Mouse (Mus musculus): ENCODE data around the gene Atp6v0d1. TPM values are rescaled to one million over a fixed set of nuclear protein-coding genes. Genes with fewer than 3 reads are reported as not detected.

The Atp6v0d1 gene
- total and polyA plus RNA-seq, 3 experiments, result 48.8 to 53.6 (median 51.0) TPM

DNA sequence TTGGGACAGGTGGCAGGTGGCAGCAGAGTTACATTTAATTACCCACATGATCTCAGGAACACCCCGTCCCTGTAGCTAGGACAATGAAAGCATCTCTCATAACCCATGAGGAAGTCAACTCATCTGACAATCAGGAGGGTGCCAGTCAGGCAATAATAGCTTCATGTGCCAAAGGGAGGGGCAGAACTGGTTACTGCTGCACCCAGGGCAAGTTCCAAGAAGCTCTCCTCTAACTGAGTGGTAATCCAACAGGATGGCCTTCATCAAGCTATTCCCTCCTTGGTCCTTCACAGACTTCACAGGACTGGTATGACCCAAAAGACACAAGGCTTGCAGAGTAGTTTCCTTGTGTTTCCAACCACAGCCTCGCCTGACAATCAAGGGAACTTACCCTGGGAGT lies 15.8 kb downstream of the Atp6v0d1 start:
- H3K9ac ChIP-seq (ENCODE audit: insufficient read depth, low read depth), result no peak overlapping the region
- H3K9me3 ChIP-seq (replicated peaks; ENCODE audit: low read length), result no peaks in the 10 kb centered on the region
- H3K79me2 ChIP-seq (replicated peaks; ENCODE audit: control insufficient read depth, extremely low read depth, insufficient read depth, poor library complexity, severe bottlenecking), result no peaks in the 10 kb centered on the region
- no peak overlapping the region for H3K4me3 ChIP-seq (replicated peaks in 1 of 3; ENCODE audit: low read depth in 2 of 3, low read length in 2 of 3, poor library complexity in 1 of 3)
- no peaks in the 10 kb centered on the region for H3K27me3 ChIP-seq (replicated peaks)
- peaks cover 0 to 20% of the 10 kb centered on the region in 2 experiments; a peak in 2 of 4 replicates for H3K4me1 ChIP-seq (ENCODE audit: control insufficient read depth in 1 of 2, insufficient read depth in 2 of 2)
- DNase-seq (ENCODE audit: extremely low read depth), result no peak
- peaks cover 0 to 41% of the 10 kb centered on the region in 2 experiments for H3K36me3 ChIP-seq (replicated peaks in 1 of 2; ENCODE audit: control insufficient read depth in 1 of 2, insufficient read depth in 1 of 2, low read length in 1 of 2)
- no peak for TF ChIP-seq CHD1 (IDR thresholded peaks at IDR 0.05; ENCODE audit: low read depth, low read length)
- no peak for TF ChIP-seq CHD2 (IDR thresholded peaks at IDR 0.05; ENCODE audit: low read length)
- in situ Hi-C loops (cut with MboI; ENCODE audit: low pct_ligation_motif_present, low pct_unique_long_range_greater_than_20kb, low sequenced_read_pairs), result loop anchor here (5.0 kb wide), 1 partner anchor 63 kb away; no protein-coding TSS in a partner anchor
- H3K27ac ChIP-seq (ENCODE audit: insufficient read depth, low read depth), result no peak overlapping the region
- no peak overlapping the region for H3K4me2 ChIP-seq (ENCODE audit: insufficient read depth, low read depth, poor library complexity, severe bottlenecking)
- dilution Hi-C loops (cut with MboI; ENCODE audit: extremely low pct_ligation_motif_present, extremely low pct_unique_long_range_greater_than_20kb, low sequenced_read_pairs), result no loop called here

DNA sequence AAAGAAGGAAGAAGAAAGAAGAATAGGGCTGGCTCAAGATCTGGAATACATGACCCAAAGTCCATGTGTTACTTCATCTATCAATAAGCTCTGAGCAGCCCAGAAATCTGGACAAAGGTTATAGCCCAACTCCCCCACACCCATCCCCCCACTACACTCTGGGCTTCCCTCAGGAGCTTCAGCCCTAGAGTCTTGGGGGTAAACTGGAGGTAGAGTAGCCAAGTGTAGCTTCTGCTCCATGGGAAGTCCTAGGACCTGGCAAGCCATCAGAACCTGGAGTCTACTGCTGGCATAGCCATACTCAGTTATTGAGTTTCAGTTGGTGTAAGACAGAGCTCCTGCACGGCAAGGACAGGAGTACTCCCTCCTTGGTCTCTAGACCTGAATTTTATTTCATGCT lies 16.3 kb downstream of the Atp6v0d1 start:
- no peak for DNase-seq (ENCODE audit: extremely low read depth)
- in situ Hi-C loops (cut with MboI; ENCODE audit: low pct_ligation_motif_present, low pct_unique_long_range_greater_than_20kb, low sequenced_read_pairs), result loop anchor here (5.0 kb wide), 1 partner anchor 37 kb away; no protein-coding TSS in a partner anchor

DNA sequence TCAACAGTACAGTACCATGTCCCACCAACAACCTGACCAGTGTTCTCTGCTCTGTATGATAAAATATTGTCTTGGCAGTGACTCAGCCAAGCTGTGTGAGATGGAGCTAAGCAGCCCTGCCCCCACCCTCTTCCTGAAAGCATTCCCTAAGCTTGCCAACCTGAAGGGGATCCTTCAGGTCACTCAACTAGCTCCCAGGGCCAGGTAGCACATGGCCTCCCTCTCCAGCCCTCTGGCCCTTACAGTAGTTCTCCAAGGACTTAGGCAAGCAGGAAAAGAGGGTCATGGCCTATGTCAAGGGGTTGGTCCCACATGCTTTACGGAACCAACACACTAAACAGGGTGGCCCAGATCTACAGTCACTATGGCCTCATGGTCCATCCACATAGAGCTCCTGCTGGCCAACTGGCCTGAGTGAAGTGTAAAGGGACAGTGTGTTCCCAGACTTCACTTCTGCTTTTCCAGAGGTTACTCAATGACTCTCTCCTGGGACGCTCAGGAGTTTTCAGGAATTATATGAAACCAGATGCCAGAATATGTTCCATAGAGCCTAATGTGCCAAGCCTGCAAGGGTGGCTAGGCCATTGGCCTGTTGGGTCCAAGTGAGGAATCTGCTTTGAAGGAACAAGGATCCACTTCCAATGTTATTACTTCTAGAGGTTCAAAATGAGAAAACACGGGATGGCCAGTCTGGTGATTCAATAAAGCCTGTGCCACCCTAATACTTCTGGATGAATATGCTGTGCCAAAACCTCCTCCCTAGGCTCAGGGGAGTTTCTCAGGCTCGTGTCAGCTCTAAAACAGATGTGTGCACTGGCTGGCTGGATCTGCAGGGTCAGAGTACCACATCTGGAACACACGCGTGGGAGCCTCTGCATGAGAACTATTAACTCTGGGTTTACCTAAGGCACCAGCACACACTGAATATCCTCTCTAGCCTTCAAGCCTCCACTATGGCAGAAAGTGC lies 19.2 kb downstream of the Atp6v0d1 start:
- in situ Hi-C loops (cut with MboI; ENCODE audit: low pct_ligation_motif_present, low pct_unique_long_range_greater_than_20kb, low sequenced_read_pairs) (loop anchor here (5.0 kb wide), 1 partner anchor 34 kb away; no protein-coding TSS in a partner anchor), dilution Hi-C loops (cut with MboI; ENCODE audit: extremely low pct_ligation_motif_present, extremely low pct_unique_long_range_greater_than_20kb, low sequenced_read_pairs) (no loop called here)
- no peak for TF ChIP-seq GABPA (IDR thresholded peaks at IDR 0.05; ENCODE audit: insufficient replicate concordance, low read depth, low read length)
- no peak for TF ChIP-seq POLR2A (IDR thresholded peaks at IDR 0.05; ENCODE audit: low read depth, low read length)
- no peak for TF ChIP-seq MYC (IDR thresholded peaks at IDR 0.05; ENCODE audit: low read depth, low read length)
- TF ChIP-seq ELF1 (IDR thresholded peaks at IDR 0.05; ENCODE audit: low read depth, low read length), result no peak
- no peak for TF ChIP-seq POLR2AphosphoS2 (IDR thresholded peaks at IDR 0.05; ENCODE audit: low read depth, low read length)
- no peak for TF ChIP-seq MEF2A (IDR thresholded peaks at IDR 0.05; ENCODE audit: borderline replicate concordance, low read depth, low read length)
- no peak for TF ChIP-seq CHD1 (IDR thresholded peaks at IDR 0.05; ENCODE audit: low read depth, low read length)
- no peak for TF ChIP-seq MAX (IDR thresholded peaks at IDR 0.05; ENCODE audit: low read length)
- TF ChIP-seq CHD2 (IDR thresholded peaks at IDR 0.05; ENCODE audit: low read length), result no peak
- no peak for TF ChIP-seq NRF1 (IDR thresholded peaks at IDR 0.05; ENCODE audit: low read depth, low read length)
- no peak for TF ChIP-seq CTCF (conservative IDR thresholded peaks at IDR 0.05 in 1 of 2, IDR thresholded peaks at IDR 0.05 in 1 of 2; ENCODE audit: low read depth in 2 of 2, low read length in 2 of 2)
- no peak for TF ChIP-seq IRF4 (IDR thresholded peaks at IDR 0.05; ENCODE audit: low read depth, low read length)
- Histone ChIP-seq H3K27me3 (replicated peaks) (no peaks in the 10 kb centered on the region), H3K79me2 (replicated peaks; ENCODE audit: control insufficient read depth, extremely low read depth, insufficient read depth, poor library complexity, severe bottlenecking) (no peaks in the 10 kb centered on the region; the same call in 1 of the 2 replicates), H3K4me1 (ENCODE audit: control insufficient read depth in 1 of 2, insufficient read depth in 2 of 2) (peaks cover 0 to 43% of the 10 kb centered on the region in 2 experiments; a peak in 2 of 4 replicates), H3K4me2 (ENCODE audit: insufficient read depth, low read depth, poor library complexity, severe bottlenecking) (no peak overlapping the region), H3K27ac (ENCODE audit: insufficient read depth, low read depth) (no peak overlapping the region), H3K9me3 (replicated peaks; ENCODE audit: low read length) (no peaks in the 10 kb centered on the region), H3K4me3 (replicated peaks in 1 of 3; ENCODE audit: low read depth in 2 of 3, low read length in 2 of 3, poor library complexity in 1 of 3) (no peak overlapping the region), H3K9ac (ENCODE audit: insufficient read depth, low read depth) (no peak overlapping the region), H3K36me3 (replicated peaks in 1 of 2; ENCODE audit: control insufficient read depth in 1 of 2, insufficient read depth in 1 of 2, low read length in 1 of 2) (peaks cover 0 to 31% of the 10 kb centered on the region in 2 experiments)
- no peak for DNase-seq (ENCODE audit: extremely low read depth)

More for the DNA sequence above, 16.3 kb downstream of the Atp6v0d1 start:
- TF ChIP-seq RAD21 (IDR thresholded peaks at IDR 0.05; ENCODE audit: low read depth, low read length) (no peak), PAX5 (IDR thresholded peaks at IDR 0.05; ENCODE audit: low read length) (no peak), KAT2A (IDR thresholded peaks at IDR 0.05; ENCODE audit: insufficient replicate concordance, low read length) (no peak), ELF1 (IDR thresholded peaks at IDR 0.05; ENCODE audit: low read depth, low read length) (no peak), BHLHE40 (IDR thresholded peaks at IDR 0.05; ENCODE audit: low read depth, low read length) (no peak), MAZ (IDR thresholded peaks at IDR 0.05; ENCODE audit: low read depth, low read length) (no peak), USF1 (IDR thresholded peaks at IDR 0.05; ENCODE audit: low read depth, low read length) (no peak)
- no peaks in the 10 kb centered on the region for H3K27me3 ChIP-seq (replicated peaks)
- peaks cover 0 to 26% of the 10 kb centered on the region in 2 experiments; a peak in 2 of 4 replicates for H3K4me1 ChIP-seq (ENCODE audit: control insufficient read depth in 1 of 2, insufficient read depth in 2 of 2)
- no peak overlapping the region for H3K4me3 ChIP-seq (replicated peaks in 1 of 3; ENCODE audit: low read depth in 2 of 3, low read length in 2 of 3, poor library complexity in 1 of 3)
- H3K79me2 ChIP-seq (replicated peaks; ENCODE audit: control insufficient read depth, extremely low read depth, insufficient read depth, poor library complexity, severe bottlenecking), result no peaks in the 10 kb centered on the region
- H3K27ac ChIP-seq (ENCODE audit: insufficient read depth, low read depth), result no peak overlapping the region
- H3K9me3 ChIP-seq (replicated peaks; ENCODE audit: low read length), result no peaks in the 10 kb centered on the region
- H3K9ac ChIP-seq (ENCODE audit: insufficient read depth, low read depth), result no peak overlapping the region
- H3K36me3 ChIP-seq (replicated peaks in 1 of 2; ENCODE audit: control insufficient read depth in 1 of 2, insufficient read depth in 1 of 2, low read length in 1 of 2), result peaks cover 0 to 39% of the 10 kb centered on the region in 2 experiments
- dilution Hi-C loops (cut with MboI; ENCODE audit: extremely low pct_ligation_motif_present, extremely low pct_unique_long_range_greater_than_20kb, low sequenced_read_pairs), result no loop called here
- H3K4me2 ChIP-seq (ENCODE audit: insufficient read depth, low read depth, poor library complexity, severe bottlenecking), result no peak overlapping the region
